Mouse (Mus musculus) telencephalon, adult 2 months (tissue): ENCODE measurements around the gene Nup210l.
"Not testable (repeated sequence)": the region's sequence is repeated elsewhere in the genome, so short reads cannot be mapped to it uniquely, and the experiment has no call there.

Experiments
- DNase-seq: peaks from one replicate; pipeline ENCODE4 v3.0.0-alpha.2; 2011; ENCODE audit warnings: low read depth, low spot score

The Nup210l gene

DNA sequence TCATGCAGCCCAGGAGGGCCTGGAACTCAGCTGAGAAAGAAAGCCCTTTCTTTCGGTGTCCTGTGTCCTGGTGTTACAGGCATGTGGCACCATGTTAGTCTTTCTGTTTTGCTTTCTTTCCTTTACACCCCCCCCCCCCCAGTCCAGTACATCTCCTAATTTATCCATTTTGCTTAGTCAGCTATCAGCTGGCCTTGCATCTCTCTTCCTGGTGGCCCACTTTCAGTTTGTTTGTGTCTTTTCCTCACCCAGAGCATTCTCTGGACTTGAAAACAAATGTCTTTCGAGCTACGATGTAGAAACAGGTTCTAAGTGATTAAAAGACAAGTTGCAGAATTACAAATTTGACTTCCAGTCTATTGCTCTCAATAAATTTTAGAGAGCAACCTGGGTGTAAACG, 118.5 kb downstream of the Nup210l start:
- no peak for DNase-seq

DNA sequence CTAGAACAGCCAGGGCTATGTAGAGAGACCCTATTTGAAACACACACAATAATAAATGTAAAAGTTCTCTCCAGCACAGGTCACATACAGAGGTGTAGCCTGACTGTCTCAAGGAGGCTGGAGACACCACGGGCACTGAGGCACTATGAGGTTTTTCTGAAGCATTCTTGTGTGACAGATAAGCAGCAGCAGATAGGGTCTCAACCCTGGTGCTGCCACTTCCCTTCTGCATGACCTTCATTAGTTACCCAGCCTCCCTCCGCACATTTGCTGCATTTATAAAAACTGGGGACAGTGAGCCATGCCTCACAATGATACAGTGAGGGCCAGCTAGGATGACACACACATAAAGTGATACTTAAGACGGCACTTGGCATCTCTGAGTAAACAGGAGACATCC, 119.0 kb downstream of the Nup210l start:
- DNase-seq: no peak

DNA sequence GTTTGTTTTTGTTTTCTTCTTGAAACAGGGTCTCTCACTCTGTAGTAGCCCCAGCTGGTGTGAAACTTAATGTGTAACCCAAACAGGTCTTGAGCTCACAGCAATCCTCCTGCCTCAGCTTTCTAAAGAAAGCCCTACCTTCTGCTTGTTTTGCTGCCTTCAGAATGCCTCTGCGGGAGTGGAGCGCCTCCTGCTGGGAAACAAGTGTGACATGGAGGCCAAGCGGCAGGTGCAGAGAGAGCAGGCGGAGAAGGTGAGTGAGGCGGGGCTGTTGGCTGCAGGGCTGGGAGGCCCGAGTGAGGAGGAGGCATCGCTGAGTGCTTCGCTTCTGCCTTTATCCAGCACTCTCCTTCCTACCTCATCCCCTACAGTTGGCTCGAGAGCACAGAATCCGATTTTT, 120.4 kb downstream of the Nup210l start:
- no peak for DNase-seq

DNA sequence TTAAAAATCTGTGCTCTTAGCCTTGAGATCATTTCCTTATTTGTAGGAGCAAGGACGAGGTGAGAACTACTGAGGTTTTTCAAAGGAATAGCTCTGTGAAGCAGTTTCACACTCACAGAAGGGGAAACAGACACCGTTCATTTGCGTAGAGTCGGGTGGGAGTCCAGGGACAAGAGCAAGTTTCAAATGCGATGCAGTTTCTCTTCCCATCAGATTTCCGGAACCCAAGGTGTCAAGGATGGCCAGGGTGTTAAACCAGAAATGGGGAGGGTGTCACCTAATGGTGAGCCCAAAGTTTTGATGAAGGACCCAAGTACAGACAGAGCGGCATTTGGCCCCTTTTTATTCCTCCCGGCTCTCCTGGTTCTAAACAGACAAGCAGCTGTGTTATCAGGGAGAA, 127.1 kb downstream of the Nup210l start:
- no peak for DNase-seq

DNA sequence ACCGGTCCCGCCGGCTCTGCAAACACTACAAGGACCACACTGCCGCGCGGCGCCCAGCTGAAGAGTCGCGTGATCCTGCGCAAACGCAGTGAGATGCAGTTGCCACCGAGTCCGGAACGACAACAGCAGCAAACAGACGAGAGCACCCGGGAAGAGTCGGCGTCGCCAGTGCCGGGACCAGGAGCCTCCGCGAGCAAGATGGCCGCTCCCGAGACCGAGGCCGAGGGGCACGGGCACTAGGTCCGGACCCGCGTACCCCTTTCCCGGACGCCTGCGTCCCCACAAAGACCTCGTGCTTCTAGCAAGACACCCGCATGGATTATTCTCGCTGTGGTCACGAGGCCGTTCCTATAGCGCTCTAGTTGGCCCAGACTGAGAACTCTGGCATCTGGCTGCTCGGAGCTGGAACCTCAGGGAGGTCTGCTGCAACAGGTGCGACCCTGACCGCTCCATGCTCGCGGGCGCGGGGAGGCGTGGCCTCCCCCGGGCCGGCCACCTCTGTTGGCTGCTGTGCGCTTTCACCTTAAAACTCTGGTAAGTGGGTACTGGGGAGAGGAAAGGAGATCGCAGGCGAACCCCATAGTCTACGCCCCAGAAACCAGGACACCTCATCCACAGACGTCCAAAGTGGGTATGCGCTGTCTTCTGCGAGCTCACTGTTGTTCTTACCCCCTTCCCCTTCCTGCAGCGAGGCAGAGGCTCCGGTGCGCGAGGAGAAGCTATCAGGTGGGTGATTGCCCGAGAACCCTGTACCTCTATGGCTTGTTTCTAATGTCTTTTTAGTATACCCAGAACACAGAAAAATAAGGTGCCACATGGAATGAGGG, 127.8 kb downstream of the Nup210l start, which contains the start of gene Jtb:
Gene Jtb, plus strand, starts transcription at position 91 of the 827 bp plus-strand sequence.
- DNase-seq: peak; percentile 95

DNA sequence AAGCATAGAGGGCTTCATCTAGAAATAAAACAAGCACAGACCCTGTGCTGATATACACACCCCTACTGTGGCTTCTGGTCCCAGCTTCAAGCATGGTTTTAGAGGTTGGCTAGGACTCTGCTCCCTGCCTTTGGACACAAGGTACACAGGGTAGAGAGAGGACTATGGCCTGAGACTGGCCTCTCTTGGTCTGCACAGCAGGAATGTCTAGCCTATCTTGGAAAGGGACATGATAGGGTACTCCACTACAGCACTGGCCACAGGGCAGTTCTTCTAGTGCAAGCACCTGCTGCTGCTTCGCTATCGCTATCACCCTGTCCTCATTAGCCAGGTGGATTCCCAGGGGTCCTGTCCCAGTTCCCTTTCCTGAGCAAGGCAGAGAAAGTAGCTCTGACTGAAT, 137.3 kb downstream of the Nup210l start:
- no peak for DNase-seq

DNA sequence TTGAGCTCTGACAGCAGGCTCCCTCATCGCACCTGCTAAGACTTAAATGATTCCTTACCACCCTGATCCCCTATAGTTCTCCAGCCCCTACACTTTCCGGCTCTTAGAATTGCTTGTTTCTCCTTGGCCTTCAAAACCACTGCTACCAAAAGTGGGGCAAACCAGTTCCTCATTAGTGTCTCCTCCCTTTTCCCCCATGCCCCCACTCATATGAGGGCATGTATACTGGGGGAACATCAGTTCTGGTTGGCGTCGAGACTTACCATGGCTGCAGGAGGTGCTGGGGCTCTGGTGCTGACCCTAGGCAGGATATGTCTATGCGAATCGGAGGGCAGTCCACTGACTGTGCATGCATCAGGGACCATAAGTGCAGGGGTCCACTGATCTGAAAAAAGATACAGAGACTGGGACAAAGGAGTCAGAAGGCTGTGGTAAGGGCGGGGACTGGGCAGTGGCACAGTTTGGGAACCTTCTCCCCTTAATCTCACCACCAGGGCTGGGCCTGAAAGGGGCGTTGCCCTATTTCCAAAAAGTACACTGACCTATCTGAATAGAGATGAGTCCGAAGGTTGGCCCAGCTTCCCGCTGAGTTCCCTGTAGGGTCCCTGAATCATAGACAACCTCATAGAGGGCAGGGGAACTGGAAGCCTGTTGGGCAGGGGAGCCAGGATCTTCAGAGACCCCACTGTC, 137.9 kb downstream of the Nup210l start:
- DNase-seq: no peak

DNA sequence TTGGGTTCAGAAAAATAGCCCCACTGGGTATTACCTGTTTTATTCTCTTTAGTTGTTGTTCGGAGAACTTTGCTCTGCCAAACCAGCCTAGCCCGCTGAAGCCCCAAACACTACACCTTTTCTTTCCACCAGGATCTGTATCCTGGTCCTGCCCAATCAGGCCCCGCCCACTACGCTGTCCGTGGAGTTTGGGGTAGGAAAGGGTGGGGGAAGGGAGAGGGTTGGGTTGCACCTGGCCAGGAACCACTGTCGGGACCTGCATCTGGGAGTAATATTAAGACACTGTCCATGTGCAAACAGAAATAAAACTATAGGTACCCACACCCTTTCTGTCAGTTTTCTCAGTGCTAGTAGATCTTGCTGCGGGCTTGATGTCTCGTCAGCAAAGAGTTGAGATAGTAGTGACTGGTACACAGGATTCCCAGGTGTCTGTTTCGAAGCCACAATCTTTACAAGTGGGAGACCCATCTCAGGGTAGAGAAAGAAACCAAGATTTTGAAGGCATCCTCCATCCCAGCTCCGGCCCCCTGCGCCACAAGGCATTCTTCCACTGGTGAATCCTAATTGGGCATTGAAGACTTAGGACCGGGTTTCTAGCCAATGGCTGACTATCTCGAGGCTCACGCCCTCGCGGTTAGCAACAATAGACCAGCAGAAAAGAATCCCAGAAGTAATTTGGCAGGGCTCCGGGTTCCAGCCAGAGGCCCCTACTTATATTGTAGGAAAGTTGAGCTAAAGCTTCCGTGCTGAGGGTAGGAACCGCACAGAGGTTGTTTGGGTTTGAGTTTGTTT, 139.2 kb downstream of the Nup210l start, which contains the start of gene Creb3l4:
Gene Creb3l4, minus strand, starts transcription at position 529 of the 792 bp plus-strand sequence.
- DNase-seq: no peak

DNA sequence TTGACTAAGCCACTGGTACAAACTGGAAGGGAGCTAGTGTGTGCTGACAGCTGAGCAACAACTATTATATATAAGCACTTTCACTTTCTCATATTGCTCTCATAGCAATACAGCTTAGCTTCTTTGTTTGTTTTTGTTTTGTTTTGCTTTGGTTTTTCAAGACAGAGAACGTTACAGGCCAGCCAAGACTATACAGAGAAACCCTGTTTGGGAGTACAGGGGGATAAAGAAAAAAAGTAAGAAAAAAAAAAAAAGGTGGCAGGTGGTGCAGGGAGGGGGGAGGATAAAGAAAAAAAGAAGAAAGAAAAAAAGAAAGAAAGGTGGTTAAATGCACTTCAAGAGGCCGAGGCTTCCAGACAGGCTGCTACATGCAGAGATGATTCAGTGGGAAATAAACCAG, 141.5 kb downstream of the Nup210l start:
- no peak for DNase-seq

DNA sequence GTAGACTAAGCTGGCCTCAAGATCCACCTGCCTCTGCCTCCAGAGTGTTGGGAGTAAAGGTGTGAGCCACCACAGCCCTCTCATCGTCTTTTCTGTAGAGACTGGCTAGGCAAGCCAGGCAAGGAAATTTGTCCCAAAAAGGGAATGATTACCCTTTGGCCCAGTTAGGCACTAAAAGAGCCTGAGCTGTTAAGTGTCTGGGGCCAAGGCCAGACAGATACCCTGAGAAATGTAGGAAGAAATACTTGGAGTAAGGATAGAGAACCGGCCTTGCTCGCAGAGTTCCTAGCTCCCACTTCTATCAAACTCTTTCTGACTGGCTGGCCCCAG, 143.7 kb downstream of the Nup210l start:
- DNase-seq: no peak

DNA sequence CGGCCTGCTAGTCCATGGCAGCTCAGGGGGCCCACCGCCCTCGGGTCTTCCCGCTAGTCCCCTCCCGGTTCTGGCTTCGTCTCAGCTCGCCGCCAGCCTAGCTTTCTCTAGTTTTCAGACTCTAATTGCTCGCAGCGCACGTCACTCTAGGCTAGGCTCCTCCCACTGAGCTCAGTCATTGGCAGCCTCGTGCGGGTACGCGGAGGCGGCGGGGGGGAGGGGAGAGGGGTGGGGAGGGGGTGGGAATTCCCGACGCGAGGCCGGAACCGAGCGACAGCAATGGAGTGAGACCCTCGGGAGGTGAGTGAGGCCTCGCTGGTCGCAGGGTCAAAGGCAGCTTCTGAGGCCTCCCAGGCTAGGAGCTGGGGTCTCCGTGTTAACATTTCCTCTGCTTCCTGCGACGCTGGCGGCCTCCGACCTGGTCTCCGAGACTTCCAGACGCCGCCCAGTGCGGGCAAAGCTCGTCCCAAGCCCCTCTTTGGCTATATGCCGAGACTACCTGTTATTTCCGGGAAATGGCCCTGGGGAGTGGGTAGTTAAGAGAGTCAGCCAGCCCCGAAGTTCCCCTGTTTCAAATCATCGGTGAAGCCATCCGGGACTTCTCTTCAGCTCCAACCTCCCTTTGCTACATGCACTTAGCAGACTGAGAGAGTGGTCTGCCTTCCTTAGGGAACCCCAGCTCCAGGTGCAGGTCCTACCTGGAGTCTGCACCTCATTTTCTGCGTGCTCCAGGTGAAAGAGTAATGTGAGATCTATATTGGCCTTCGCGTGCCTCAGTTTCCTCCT, 144.2 kb downstream of the Nup210l start, which contains the start of gene Slc39a1:
Gene Slc39a1, plus strand, starts transcription at position 213 of the 786 bp plus-strand sequence.
- peak; percentile 91 for DNase-seq

DNA sequence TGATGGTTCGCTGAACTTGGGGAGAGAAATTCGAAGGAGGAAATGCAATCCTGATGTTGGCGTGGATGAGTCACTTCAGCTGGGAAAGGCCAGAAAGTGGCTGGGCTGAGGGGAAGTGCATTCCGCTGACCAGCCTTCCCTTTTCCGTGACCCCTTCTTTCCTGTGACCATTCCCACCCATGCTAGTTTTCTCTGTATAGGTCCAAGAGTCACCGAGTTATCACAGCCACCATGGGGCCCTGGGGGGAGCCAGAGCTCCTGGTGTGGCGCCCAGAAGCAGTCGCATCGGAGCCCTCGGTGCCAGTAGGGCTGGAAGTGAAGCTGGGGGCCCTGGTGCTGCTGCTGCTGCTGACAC, 144.8 kb downstream of the Nup210l start:
- no peak for DNase-seq

DNA sequence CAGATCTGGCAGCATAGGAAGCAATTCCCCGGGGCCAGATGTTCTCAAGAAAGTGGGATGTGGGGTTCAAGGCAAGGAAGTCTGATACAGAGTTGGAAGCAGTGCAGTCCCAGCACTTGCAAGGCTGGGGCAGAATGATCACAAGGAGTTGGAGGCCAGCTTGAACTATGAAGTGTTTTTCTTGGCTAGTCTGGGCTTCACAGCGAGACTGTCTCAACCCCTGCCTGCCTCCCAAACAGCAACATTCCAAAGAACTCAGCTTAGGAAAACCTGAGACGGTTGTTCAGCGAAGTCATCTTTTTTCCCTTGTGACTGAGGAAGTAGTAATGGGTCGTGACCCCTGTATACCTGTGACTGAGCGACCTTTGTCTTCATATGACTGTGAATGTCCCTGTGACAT, 146.9 kb downstream of the Nup210l start:
- no peak for DNase-seq

DNA sequence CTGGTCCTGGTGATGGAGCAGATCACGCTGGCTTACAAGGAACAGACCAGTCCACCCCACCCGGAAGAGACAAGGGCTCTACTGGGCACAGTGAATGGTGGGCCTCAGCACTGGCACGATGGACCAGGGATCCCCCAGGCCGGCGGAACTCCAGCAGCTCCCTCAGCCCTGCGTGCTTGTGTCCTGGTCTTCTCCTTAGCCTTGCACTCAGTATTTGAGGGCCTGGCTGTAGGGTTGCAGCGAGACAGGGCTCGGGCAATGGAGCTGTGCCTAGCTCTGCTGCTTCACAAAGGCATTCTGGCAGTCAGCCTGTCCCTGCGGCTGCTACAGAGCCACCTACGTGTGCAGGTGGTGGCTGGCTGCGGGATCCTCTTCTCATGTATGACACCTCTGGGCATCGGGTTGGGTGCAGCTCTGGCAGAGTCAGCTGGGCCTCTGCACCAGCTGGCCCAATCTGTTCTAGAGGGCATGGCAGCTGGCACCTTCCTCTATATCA, 147.8 kb downstream of the Nup210l start:
- not testable (repeated sequence) for DNase-seq

DNA sequence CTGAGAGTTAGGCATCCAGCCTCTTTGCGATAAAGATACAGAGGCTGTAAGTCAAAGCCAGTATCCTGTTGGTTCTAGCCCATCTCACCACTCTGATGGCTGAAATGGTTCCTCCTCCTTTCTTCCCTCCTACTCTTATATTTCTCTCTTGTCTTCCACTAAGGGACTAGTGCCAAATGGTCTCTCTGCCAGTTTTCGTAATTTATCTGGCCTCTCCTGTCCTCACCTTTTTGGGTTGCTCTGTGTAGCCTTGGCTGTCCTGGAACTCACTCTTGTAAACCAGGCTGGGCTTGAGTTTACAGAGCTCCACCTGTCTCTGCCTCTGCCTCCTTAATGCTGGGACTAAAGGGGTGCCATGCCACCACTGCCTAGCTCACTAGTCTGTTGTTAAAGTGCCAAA, 148.7 kb downstream of the Nup210l start:
- DNase-seq: not testable (repeated sequence)

DNA sequence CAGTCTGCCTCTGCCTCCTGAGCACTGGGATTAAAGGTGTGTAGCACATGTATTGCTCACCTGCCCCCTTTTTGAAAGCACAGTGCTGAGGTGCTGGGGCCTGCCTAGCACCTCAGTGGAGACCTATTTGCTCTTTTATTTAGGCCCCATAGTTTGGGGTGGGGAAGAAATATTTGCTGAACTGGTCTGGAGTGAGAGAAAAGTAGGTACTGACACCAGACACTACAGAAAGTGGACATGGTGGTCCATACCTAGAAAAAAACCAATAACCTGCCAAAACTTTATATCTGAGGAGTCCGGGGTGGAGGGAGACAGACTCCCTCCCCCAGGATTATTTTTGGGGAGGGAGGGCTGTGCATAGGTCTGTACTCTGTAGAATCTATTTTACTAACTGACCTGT, 149.2 kb downstream of the Nup210l start:
- not testable (repeated sequence) for DNase-seq

DNA sequence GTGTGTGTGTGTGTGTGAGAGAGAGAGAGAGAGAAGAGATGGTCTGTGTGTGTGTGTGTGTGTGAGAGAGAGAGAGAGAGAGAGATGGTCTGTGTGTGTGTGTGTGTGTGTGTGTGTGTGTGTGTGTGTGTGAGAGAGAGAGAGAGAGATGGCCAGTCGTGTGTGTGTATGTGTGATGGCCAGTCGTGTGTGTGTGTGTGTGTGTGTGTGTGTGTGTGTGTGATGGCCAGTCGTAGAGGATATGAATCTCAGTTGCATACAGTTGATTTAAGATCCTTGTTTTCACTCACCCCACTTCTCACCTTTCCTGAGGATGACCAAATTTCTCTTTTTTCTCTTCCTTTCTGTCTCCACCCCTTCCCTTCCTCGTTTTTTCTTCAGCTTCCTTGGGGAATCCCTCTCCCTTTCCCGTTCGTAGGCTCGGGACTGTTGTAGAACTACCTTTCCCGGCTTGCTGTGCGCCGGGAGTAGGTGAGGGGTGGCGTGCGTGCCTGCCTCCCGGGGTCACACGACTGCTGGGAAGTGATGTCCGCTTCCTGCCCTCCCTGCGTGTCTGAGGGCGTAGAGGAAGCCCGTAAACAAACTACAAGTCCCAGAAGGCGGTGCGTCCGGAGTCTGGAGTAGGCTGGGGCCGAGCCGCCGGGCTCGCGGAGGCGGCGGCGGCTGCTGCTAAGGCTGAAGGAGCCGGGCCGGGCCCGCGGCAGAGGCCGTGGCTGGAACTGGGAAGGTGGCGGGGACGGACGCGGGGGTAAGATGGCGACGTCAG, 149.9 kb downstream of the Nup210l start, which contains the start of gene Crtc2:
Gene Crtc2, plus strand, starts transcription at position 511 of the 766 bp plus-strand sequence.
- peak; percentile 98 for DNase-seq

DNA sequence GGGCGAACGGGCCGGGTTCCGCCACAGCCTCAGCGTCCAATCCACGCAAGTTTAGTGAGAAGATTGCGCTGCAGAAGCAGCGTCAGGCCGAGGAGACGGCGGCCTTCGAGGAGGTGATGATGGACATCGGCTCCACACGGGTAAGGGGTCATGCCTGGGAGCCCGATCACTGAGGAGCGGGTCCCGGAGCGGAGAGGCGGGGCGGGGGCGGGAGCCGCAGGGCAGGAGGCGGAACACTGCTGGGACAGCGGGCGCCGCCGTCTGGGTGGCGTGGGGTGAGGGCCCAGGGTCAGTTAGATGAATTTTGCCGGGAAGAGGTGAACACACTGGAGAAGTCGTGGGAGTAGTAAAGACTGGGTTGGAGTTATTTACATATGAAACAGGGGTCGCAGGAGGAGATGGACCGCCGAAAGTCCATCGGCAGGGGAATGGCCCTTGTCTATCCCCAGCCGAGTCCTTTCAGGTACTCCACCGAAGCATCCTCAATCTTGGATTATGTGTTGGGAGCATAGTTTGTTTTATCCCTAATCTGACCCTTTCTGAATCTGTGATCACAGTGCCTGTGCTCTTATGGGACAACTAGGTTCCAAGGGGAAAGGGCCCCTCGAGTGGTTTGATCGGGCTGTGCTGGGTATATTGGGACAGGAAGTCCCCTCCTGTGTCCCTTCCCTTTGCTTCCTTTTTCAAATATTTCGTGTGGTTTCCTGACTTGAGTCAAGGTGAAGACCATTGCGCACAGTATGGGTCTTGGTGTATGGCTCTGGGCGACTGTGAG, 150.7 kb downstream of the Nup210l start:
- DNase-seq: no peak

DNA sequence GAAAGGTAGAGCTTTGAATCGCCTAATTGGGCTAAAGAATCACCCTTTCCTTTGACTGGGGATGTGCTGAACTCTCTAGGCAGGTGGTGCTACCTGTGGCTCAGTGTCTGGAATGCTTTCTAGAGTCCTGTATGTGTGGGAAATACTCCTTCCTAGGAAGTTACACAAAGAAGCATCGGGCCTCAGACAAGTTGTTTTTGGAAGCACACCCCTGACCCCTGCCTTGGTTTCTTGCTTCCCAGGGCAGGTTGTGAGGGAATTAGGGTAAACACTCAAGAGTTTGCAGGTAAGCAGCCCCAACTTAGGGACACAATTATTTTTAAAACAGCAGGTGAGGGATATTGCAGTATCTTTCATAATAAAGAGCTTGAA, 151.2 kb downstream of the Nup210l start:
- no peak for DNase-seq
